27 mouse cellular contexts compared by ENCODE assay signal in genomic region chr11:79113397-79113796, GRCm38 (mm10). TPM values are rescaled to one million over a fixed set of nuclear protein-coding genes. Genes with fewer than 3 reads are reported as not detected.
DNase-seq lines count a peak whose midpoint lies in the region; ATAC-seq and TF ChIP-seq lines count a peak whose summit lies in the region.
"Had no signal": no experiment of that assay in that cellular context is flagged by ENCODE, and none has a peak within 500 bp of the region (broad histone marks: within the 10 kb centered on the region; RNA-seq: fewer than 3 reads in every experiment).

No protein-coding gene starts in this region.

- 85% methylated on average over 4 of the region's 4 CpGs for WGBS in heart, adult 2 months
- WGBS in intestine, embryonic 16.5 days = 80% methylated on average over 4 of the region's 4 CpGs
- WGBS in olfactory bulb, adult 2 months = 71% methylated on average over 4 of the region's 4 CpGs
- WGBS in stomach, postnatal 0 days = 84% methylated on average over 4 of the region's 4 CpGs
- 88% methylated on average over 4 of the region's 4 CpGs for WGBS in midbrain, embryonic 11.5 days

- no peaks in the 10 kb centered on the region for H3K27me3 ChIP-seq in heart, adult 2 months (ENCODE audit: control insufficient read depth, insufficient read depth, low read length)
- no peaks in the 10 kb centered on the region for H3K27me3 ChIP-seq in intestine, embryonic 16.5 days (replicated peaks; ENCODE audit: control insufficient read depth, insufficient read depth, low read length)
- H3K27me3 ChIP-seq in stomach, postnatal 0 days (ENCODE audit: control insufficient read depth, insufficient read depth, low read length) = no peaks in the 10 kb centered on the region
- H3K27me3 ChIP-seq in midbrain, embryonic 11.5 days (ENCODE audit: control insufficient read depth, insufficient read depth, low read length) = no peaks in the 10 kb centered on the region
- H3K27me3 ChIP-seq: forebrain, embryonic 12.5 days; heart, embryonic 12.5 days; hindbrain, embryonic 15.5 days; liver, embryonic 13.5 days; megakaryocyte, embryonic 14.5 days; midbrain, embryonic 13.5 days had no signal

- no peaks in the 10 kb centered on the region for H3K9me3 ChIP-seq in intestine, embryonic 16.5 days (ENCODE audit: control insufficient read depth, low read length)
- H3K9me3 ChIP-seq in stomach, postnatal 0 days (ENCODE audit: control insufficient read depth, low read length) = no peaks in the 10 kb centered on the region
- no peaks in the 10 kb centered on the region for H3K9me3 ChIP-seq in midbrain, embryonic 11.5 days (ENCODE audit: control insufficient read depth, low read length)
- H3K9me3 ChIP-seq: forebrain, embryonic 12.5 days; heart, embryonic 12.5 days; hindbrain, embryonic 15.5 days; liver, embryonic 13.5 days; megakaryocyte, embryonic 14.5 days; midbrain, embryonic 13.5 days had no signal

- intact Hi-C loops in heart, adult 2 months (cut with DNase I) = loop anchor here (2.0 kb wide), 1 partner anchor 83 kb away; no protein-coding TSS in a partner anchor
- intact Hi-C loops in heart, postnatal 14 days (cut with DNase I) = loop anchor here (2.0 kb wide), 1 partner anchor 83 kb away; no protein-coding TSS in a partner anchor

- peaks cover 19% of the 10 kb centered on the region for H3K4me1 ChIP-seq in heart, adult 2 months (ENCODE audit: control insufficient read depth, insufficient read depth, low read length)
- peaks cover 23% of the 10 kb centered on the region for H3K4me1 ChIP-seq in intestine, embryonic 16.5 days (ENCODE audit: control insufficient read depth, insufficient read depth, low read length)
- peaks cover 48% of the 10 kb centered on the region for H3K4me1 ChIP-seq in olfactory bulb, adult 2 months (ENCODE audit: control insufficient read depth, insufficient read depth, low read length)
- H3K4me1 ChIP-seq in stomach, postnatal 0 days (replicated peaks; ENCODE audit: control insufficient read depth, insufficient read depth) = 0 out of 2 replicates have a peak, but pooled peaks cover 4% of the 10 kb centered on the region
- peaks cover 12% of the 10 kb centered on the region for H3K4me1 ChIP-seq in midbrain, embryonic 11.5 days (ENCODE audit: control insufficient read depth, insufficient read depth, low read length)

- no peaks in the 10 kb centered on the region for H3K36me3 ChIP-seq in heart, adult 2 months (ENCODE audit: control insufficient read depth, insufficient read depth, low read length)
- H3K36me3 ChIP-seq in intestine, embryonic 16.5 days (ENCODE audit: control insufficient read depth, insufficient read depth, low read length) = no peaks in the 10 kb centered on the region
- H3K36me3 ChIP-seq in stomach, postnatal 0 days (ENCODE audit: control insufficient read depth, insufficient read depth, low read length) = no peaks in the 10 kb centered on the region
- no peaks in the 10 kb centered on the region for H3K36me3 ChIP-seq in midbrain, embryonic 11.5 days (ENCODE audit: control insufficient read depth, insufficient read depth, low read length)
- H3K36me3 ChIP-seq: forebrain, embryonic 12.5 days; heart, embryonic 12.5 days; hindbrain, embryonic 15.5 days; liver, embryonic 13.5 days; midbrain, embryonic 13.5 days had no signal

- H3K79me2 ChIP-seq in heart, adult 2 months (replicated peaks; ENCODE audit: control insufficient read depth, insufficient read depth, low read length) = no peaks in the 10 kb centered on the region

- TF ChIP-seq EP300 in heart, adult 2 months (IDR thresholded peaks at IDR 0.05; ENCODE audit: insufficient read depth, low read depth, low read length) = no peak
- TF ChIP-seq EP300 in stomach, postnatal 0 days (optimal IDR thresholded peaks at IDR 0.05) = no peak

- peak overlapping the region; percentile 44 for H3K4me2 ChIP-seq in intestine, embryonic 16.5 days (ENCODE audit: low read depth, low read length)
- peak overlapping the region; percentile 42; the same call in 1 of the 2 replicates for H3K4me2 ChIP-seq in stomach, postnatal 0 days (replicated peaks; ENCODE audit: low read depth)
- H3K4me2 ChIP-seq in midbrain, embryonic 11.5 days = no peak overlapping the region
- H3K4me2 ChIP-seq: forebrain, embryonic 12.5 days; heart, embryonic 12.5 days; hindbrain, embryonic 15.5 days; liver, embryonic 13.5 days; midbrain, embryonic 13.5 days had no signal

- no peak for DNase-seq in heart, adult 2 months
- DNase-seq in heart, postnatal 14 days = no peak
- DNase-seq in stomach, postnatal 0 days (ENCODE audit: low spot score) = no peak
- no peak for DNase-seq in urinary bladder, postnatal 36 days (ENCODE audit: low spot score in 2 of 2)
- DNase-seq in midbrain, embryonic 11.5 days (ENCODE audit: low spot score, missing footprints) = no peak
- DNase-seq in ovary, adult 18-20 months (ENCODE audit: low spot score) = no peak
- DNase-seq: adrenal gland, adult 8-10 months; cerebellum, adult 11-12 months; cerebellum, adult 9-11 months; embryo, embryonic 11 days; gastrocnemius, postnatal 25 days; heart, adult 18-20 months; kidney, adult 8-10 months; liver, embryonic 13.5 days; right cerebral cortex, postnatal 25 days; thymus, postnatal 14 days had no signal

- ATAC-seq in intestine, embryonic 16.5 days = no peak
- no peak for ATAC-seq in stomach, postnatal 0 days (ENCODE audit: low FRiP score, low TSS enrichment)
- ATAC-seq in midbrain, embryonic 11.5 days (ENCODE audit: low FRiP score) = no peak
- ATAC-seq: CD4-positive, CD25-positive, alpha-beta regulatory T cell, adult 4 months; inflammation-experienced regulatory T-cells, adult 6 months; midbrain, embryonic 13.5 days had no signal

- TF ChIP-seq CTCF in heart, adult 2 months (IDR thresholded peaks at IDR 0.05) = no peak
- TF ChIP-seq CTCF in olfactory bulb, adult 2 months (IDR thresholded peaks at IDR 0.05; ENCODE audit: insufficient read depth, low read depth, low read length) = no peak
- no peak for TF ChIP-seq CTCF in stomach, postnatal 0 days (IDR thresholded peaks at IDR 0.05; ENCODE audit: low read depth)

- H3K4me3 ChIP-seq in heart, adult 2 months = no peak overlapping the region
- peak overlapping the region; percentile 4; the same call in 1 of the 2 replicates for H3K4me3 ChIP-seq in intestine, embryonic 16.5 days (ENCODE audit: low read length)
- H3K4me3 ChIP-seq in olfactory bulb, adult 2 months (ENCODE audit: insufficient read depth, low read depth, low read length) = no peak overlapping the region
- no peak overlapping the region for H3K4me3 ChIP-seq in stomach, postnatal 0 days (ENCODE audit: low read depth, low read length)
- no peak overlapping the region for H3K4me3 ChIP-seq in midbrain, embryonic 11.5 days (ENCODE audit: low read depth, low read length)
- H3K4me3 ChIP-seq: erythroblast, embryonic 14.5 days; forebrain, embryonic 12.5 days; heart, embryonic 12.5 days; hindbrain, embryonic 15.5 days; left cerebral cortex, adult 2 months; liver, embryonic 13.5 days; megakaryocyte, embryonic 14.5 days; midbrain, embryonic 13.5 days had no signal

- TF ChIP-seq POLR2A in heart, adult 2 months (IDR thresholded peaks at IDR 0.05; ENCODE audit: insufficient read depth, low read depth, low read length) = no peak
- TF ChIP-seq POLR2A in olfactory bulb, adult 2 months (IDR thresholded peaks at IDR 0.05; ENCODE audit: insufficient read depth, low read depth, low read length) = no peak

- H3K27ac ChIP-seq in heart, adult 2 months = peak overlapping the region; percentile 22; the same call in 1 of the 2 replicates
- H3K27ac ChIP-seq in intestine, embryonic 16.5 days (ENCODE audit: low read length) = peak overlapping the region; percentile 86
- peak overlapping the region; percentile 80 for H3K27ac ChIP-seq in olfactory bulb, adult 2 months (ENCODE audit: insufficient read depth, low read depth, low read length)
- peak overlapping the region; percentile 82 for H3K27ac ChIP-seq in stomach, postnatal 0 days (replicated peaks)
- no peak overlapping the region for H3K27ac ChIP-seq in midbrain, embryonic 11.5 days (ENCODE audit: low read depth, low read length)
- H3K27ac ChIP-seq: forebrain, embryonic 12.5 days; hindbrain, embryonic 15.5 days; left cerebral cortex, adult 2 months; liver, embryonic 13.5 days; midbrain, embryonic 13.5 days had no signal

- H3K9ac ChIP-seq in heart, adult 2 months (ENCODE audit: low read depth, low read length) = no peak overlapping the region
- peak overlapping the region; percentile 27; the same call in 1 of the 2 replicates for H3K9ac ChIP-seq in intestine, embryonic 16.5 days (ENCODE audit: low read depth, low read length)
- no peak overlapping the region for H3K9ac ChIP-seq in stomach, postnatal 0 days (ENCODE audit: low read length)
- no peak overlapping the region for H3K9ac ChIP-seq in midbrain, embryonic 11.5 days (ENCODE audit: low read length)
- H3K9ac ChIP-seq: forebrain, embryonic 12.5 days; heart, embryonic 12.5 days; hindbrain, embryonic 15.5 days; liver, embryonic 13.5 days; midbrain, embryonic 13.5 days had no signal

RNA-seq across cellular contexts. Expression of gene Ksr1, which starts 32.8 kb away (rescaled TPM):
- total RNA-seq in heart, adult 2 months (2021) = 1 to 10 TPM; 5.1 to 7.0 TPM
- 6.7 and 7.8 TPM in 2 replicates for polyA plus RNA-seq in heart, adult 2 months (2012; rRNA removed)
- 10 to 100 TPM; 10.2 to 10.7 TPM for total RNA-seq in heart, postnatal 14 days (2021)
- polyA plus RNA-seq in intestine, embryonic 16.5 days (2015; fragmentation: Nextera tagmentation; extraction: Ambion mirVana) = 4.1 and 4.6 TPM in 2 replicates
- polyA plus RNA-seq in olfactory bulb, adult 2 months (2012; ENCODE audit: insufficient read depth, insufficient read length, low replicate concordance, missing spikeins) = not detected in 2 replicates
- 0.67 and 0.94 TPM in 2 replicates for polyA plus RNA-seq in stomach, postnatal 0 days (2015; fragmentation: Nextera tagmentation; extraction: Ambion mirVana)
- 2.4 and 3.3 TPM in 2 replicates for polyA plus RNA-seq in midbrain, embryonic 11.5 days (2014; fragmentation: Nextera tagmentation; extraction: Ambion mirVana)
